Mouse (Mus musculus) layer of hippocampus, postnatal 10 days (tissue): Measurements from ENCODE around the gene Iscu. TPM values are rescaled to one million over a fixed set of nuclear protein-coding genes. Genes with fewer than 3 reads are reported as not detected.

Source experiments
- DNase-seq, 2 experiments: peaks; one replicate each; pipeline ENCODE4 v3.0.0; 2021; ENCODE audit warnings: low spot score in 2 of 2
- total RNA-seq, 2 experiments: library from RNA; stranded (reverse); gene quantifications; 2 replicates each; pipeline ENCODE4 v1.2.3; 2021

The Iscu gene
- total RNA-seq, 2 experiments from 2014 or later: 71.0 to 77.5 TPM

GRCm38 (mm10) chr5:113814111-113815040 is 41.8 kb downstream of the Iscu start:
- DNase-seq: no peak

GRCm38 (mm10) chr5:113815041-113815389 is 42.5 kb downstream of the Iscu start:
- DNase-seq: no peak

DNA sequence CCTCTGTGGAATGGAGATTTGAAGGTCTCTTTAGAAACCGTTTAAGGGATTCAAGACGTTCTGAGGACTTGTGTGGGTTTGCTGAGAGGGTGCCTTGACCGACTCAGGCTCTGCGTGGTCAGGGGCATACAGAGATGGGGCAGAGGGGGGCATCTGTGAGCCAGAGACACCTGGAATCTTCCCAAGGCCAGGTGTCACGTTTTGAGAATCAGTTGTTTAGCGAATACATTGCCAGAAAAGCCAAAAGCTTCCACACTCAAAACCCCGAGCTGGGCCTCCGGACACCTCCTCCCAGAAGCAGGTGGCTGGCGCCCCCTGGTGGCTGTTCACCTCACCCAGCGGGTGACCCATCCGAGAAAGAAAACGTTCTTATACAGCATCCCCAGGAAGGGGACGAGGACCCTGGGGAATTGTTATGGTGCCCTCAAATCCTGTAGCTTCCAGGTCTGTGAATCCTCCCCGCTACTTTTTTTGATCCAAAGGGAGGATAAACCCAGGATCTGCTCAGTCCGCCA is 43.1 kb downstream of the Iscu start:
- DNase-seq: peak; percentile 76 to 77

DNA sequence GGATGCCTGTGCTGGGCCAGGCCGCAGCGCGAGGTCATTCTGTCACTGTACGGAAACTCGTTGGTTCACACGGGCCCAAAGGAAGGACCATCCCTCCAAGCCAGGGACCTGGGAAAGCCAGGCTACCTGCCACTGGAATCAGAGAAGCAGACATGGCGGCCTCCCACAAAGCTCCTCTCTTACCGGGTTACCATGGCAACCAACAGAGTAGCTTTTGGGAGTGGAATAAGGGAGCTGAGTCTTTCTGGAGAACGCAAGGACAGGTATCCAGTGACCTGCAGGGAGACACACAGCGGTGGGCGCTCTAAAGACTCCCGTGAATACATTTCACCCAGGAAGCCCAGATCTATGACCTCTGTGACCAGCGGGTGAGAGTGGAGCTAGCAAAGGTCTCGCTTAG is 46.0 kb downstream of the Iscu start:
- DNase-seq: no peak

GRCm38 (mm10) chr5:113824228-113824627 is 51.7 kb downstream of the Iscu start:
- no peak for DNase-seq

DNA sequence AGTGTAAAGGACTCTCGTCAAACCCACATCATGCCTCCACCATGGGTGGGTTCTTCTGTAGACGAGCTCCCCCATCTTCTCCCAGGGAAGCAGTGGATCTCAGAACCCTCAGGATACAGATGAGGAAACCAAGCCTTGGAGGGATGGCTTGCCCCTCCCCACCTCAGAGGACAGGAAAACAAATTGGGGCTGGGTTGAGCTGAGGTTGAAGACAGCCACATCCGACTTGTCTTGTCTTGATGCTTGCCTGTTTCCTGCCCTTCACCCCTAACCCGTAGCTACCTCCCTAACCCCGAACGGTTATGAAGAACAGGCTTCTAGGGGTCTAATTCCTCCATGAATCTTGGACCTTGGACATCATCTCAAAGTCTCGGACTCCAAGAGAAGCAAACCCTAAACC is 53.0 kb downstream of the Iscu start:
- DNase-seq: no peak

GRCm38 (mm10) chr5:113826619-113827018 is 54.1 kb downstream of the Iscu start:
- no peak for DNase-seq

Other genes with a start within 250 kb of the Iscu start
- gene Cmklr1, start 122.3 kb upstream of the Iscu start, total RNA-seq: 1 to 10 TPM; 3.6 to 5.4 TPM
- not detected for gene 1700069L16Rik, start 48.0 kb upstream of the Iscu start, total RNA-seq
- gene Ficd, start 36.9 kb upstream of the Iscu start, total RNA-seq: 1 to 10 TPM; 8.2 to 9.4 TPM
- gene Sart3, start 238 bp upstream of the Iscu start, total RNA-seq: 10 to 100 TPM; 36.7 to 48.2 TPM
- 10 to 100 TPM; 11.7 to 13.1 TPM for gene Tmem119, start 27.8 kb downstream of the Iscu start, total RNA-seq
- 10 to 100 TPM; 12.1 to 12.9 TPM for gene Selplg, start 59.9 kb downstream of the Iscu start, total RNA-seq
- gene Coro1c, start 136.0 kb downstream of the Iscu start, total RNA-seq: 100 to 1,000 TPM; 104 TPM
- 10 to 100 TPM; 25.7 to 27.1 TPM for gene Ssh1, start 221.1 kb downstream of the Iscu start, total RNA-seq
- not detected for gene Dao, start 231.0 kb downstream of the Iscu start, total RNA-seq